Mouse (Mus musculus): ENCODE results near the gene Dnajb2.

GRCm38 (mm10) chr1:75252308-75252707 is 16.1 kb downstream of the Dnajb2 start:
- TF ChIP-seq CTCF (IDR thresholded peaks at IDR 0.05; ENCODE audit: control insufficient read depth, insufficient read depth, insufficient read length) = no peak
- TF ChIP-seq MYOG (IDR thresholded peaks at IDR 0.05; ENCODE audit: control insufficient read depth, extremely low read depth, insufficient read length) = no peak
